Mouse (Mus musculus): ENCODE results near the gene Tmub2.
A peak's percentile ranks its signal among the peaks of the same experiment; 100 is the strongest.
"Not testable (repeated sequence)": the region's sequence is repeated elsewhere in the genome, so short reads cannot be mapped to it uniquely, and the experiment has no call there.

Tmub2 gene

DNA sequence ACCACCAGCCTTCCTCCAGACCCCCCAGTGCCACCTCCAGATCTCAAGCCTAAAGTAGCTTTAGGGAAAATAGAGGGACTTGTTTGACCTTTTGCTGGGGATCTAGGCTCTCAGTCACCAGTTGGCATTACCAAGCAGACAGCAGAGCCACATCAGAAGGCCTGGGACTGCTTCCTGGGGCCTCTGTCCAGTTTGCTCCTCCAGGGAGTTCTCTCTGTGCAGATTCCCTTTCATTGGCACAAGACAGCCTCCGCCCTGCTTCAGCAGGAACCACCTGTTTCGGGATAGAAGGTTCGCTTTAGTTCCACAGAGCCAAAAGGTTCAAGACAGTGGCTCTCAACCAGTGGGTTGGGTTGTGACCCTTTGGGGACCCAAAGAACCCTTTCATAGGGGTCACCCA is 5.1 kb upstream of the Tmub2 start:
- no peak for DNase-seq (ENCODE audit: low read depth)

DNA sequence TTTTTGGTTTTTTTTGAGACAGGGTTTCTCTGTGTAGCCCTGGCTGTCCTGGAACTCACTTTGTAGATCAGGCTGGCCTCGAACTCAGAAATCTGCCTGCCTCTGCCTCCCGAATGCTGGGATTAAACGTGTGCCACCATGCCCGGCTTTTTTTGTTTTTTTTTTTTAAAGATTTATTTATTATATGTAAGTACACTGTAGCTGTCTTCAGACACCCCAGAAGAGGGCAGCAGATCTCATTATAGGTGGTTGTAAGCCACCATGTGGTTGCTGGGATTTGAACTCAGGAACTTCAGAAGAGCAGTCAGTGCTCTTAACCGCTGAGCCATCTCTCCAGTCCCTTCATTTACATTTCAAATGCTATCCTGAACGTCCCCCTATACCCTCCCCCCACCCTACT is 4.5 kb upstream of the Tmub2 start:
- DNase-seq (ENCODE audit: low read depth): not testable (repeated sequence)

DNA sequence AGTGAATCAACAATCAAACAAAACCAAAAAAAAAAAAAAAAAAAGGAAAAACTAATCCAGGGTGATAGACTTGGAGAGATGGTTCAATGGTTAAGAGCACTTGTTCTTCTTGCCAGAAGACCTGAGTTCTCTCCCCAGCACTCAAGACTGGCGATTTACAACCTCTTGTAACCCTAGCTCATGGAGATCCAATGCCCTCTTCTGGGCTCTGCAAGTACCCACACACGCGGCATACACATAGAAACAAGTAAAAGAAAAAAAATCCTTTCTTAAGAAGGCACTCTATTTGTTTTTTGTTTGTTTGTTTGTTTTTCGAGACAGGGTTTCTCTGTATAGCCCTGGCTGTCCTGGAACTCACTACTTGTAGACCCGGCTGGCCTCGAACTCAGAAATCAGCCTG is 809 bp upstream of the Tmub2 start:
- no peak for DNase-seq (ENCODE audit: low read depth)

DNA sequence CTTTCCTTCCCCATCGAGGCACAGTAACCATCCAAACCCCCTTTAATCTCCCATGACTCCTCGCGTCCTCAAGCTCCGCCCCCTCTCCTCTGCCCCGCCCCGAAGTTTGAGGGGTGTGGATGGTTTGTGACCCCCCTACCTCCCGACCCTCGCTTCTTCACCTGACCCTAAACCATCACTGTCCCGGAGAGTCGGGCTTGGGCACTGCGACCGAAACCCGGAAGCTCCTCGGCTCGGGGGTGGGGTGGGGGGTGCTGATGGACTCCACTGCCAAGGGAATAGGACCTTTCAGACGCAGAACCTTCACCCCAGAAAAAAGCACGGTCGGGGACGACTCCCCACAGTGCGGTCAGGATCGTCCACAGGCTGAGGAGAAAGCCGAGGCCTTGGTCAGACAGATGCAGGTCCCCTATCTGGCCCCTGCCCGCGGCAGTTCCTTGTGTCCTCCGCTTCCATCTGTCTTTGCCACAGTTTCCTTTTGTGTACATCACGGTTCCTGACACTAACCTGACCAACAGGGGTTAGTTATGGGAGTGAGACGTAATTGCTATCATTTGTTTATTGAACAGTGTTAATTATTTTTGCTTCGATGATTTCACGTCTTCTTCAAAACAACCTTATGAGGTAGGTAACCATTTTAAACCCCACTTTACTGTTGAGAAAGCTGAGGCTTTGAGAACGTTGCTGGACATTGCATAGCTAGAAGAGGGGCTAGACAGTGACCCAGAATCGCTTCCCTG is 534 bp downstream of the Tmub2 start:
- DNase-seq (ENCODE audit: low read depth): no peak

DNA sequence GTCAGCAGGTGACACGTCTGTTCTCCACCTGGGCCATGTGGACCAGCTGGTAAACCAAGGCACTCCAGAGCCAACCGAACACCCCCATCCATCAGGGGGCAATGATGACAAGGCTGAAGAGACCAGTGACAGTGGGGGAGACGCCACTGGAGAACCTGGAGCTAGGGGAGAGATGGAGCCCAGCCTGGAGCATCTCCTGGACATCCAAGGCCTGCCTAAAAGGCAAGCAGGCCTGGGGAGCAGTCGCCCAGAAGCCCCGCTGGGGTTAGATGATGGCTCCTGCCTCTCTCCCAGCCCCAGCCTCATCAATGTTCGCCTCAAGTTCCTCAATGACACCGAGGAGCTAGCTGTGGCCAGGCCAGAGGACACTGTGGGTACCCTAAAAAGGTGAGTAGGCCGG is 2.8 kb downstream of the Tmub2 start:
- no peak for DNase-seq (ENCODE audit: low read depth)

DNA sequence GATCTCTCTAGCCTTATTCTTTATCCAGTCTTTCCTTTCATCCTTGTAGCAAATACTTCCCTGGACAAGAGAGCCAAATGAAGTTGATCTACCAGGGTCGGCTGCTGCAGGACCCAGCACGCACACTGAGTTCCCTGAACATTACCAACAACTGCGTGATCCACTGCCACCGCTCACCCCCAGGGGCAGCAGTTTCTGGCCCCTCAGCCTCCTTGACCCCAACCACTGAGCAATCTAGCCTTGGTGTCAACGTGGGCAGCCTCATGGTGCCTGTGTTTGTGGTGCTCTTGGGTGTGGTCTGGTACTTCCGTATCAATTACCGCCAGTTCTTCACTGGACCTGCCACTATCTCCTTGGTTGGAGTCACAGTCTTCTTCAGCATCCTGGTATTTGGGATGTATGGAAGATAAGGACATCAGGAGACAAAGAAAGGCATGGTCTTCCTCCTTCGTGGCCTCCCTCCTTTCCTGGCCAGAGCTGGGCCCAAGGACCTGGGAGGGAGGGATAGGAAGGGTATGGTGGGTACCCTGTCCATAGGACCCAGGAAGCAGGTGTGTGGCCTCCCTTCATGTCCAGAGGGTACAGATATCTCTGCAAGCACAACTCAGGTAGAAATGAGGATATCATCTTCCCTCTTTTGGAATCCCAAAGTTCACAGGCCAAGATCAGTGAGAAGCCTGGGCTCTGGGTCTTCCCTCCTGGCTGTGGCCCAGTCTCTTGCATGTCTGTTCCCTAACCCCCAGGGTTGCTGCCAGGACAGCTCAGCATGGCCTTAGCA is 3.5 kb downstream of the Tmub2 start:
- DNase-seq (ENCODE audit: low read depth): no peak

DNA sequence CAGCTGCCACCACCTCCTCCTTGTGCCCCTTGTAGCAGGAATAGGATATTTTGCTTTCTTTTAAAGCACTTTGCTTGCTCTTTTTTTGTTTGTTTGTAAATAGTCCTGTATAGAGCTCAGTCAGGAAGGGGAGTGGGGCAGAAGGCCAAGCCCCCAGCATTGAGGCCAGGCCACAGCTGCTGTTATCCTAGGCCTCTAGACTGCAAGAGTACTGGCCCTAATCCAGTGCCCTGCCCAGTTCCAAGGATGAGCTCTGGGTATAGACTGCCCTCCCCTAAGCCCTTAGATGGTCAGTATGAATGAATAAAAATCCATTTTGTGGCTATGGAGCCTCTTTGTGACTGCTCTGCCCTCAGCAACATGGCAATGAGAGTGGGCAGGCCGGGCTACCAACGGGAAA is 4.2 kb downstream of the Tmub2 start:
- no peak for DNase-seq (ENCODE audit: low read depth)

DNA sequence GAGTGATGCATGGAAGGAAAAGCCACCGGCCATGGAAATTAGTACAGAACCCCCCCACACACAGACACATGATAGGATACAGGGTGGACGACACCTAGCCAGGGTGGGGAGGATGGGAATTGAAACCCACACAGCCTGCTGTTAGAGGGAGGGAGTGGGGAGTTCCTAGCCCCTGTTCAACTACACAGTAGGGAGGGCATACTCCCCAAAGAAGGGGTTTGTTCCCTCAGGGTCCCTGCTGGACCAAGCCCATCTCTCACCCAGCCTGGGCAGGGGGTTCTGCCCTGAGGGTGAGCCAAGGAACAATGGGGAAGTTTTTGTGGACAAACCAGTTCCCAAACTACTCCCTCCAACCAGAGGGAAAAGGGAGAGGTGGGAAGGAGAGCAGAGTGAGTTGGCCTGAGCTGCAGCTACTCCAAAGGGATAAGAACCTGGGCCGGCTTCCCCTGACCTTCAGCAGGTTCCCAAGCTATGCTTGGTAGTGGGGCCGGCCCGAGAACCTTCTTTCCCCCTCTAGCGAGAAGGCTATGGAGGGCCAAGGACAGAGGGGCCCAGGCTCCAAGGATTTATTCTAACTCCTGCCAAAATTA is 4.9 kb downstream of the Tmub2 start:
- no peak for DNase-seq (ENCODE audit: low read depth)

DNA sequence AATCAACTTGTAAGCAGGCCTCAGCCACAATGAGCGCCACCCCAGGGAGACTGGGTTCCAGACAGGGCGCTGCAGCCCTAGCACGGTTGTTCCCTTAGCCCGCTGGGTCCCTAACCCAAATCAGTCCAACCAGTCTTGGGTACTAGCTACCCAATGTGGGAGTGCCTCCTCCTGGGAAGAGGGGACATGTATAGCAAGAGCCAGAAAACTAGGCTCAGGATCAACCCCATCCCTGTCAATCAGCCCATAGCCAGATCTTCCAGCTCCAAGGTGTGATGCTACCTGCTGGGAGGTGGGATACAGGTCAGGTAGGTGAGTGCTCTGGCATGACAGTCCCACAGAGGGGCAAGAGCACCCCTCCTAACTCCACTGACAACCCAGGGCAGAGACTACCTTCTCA is 5.4 kb downstream of the Tmub2 start:
- no peak for DNase-seq (ENCODE audit: low read depth)

DNA sequence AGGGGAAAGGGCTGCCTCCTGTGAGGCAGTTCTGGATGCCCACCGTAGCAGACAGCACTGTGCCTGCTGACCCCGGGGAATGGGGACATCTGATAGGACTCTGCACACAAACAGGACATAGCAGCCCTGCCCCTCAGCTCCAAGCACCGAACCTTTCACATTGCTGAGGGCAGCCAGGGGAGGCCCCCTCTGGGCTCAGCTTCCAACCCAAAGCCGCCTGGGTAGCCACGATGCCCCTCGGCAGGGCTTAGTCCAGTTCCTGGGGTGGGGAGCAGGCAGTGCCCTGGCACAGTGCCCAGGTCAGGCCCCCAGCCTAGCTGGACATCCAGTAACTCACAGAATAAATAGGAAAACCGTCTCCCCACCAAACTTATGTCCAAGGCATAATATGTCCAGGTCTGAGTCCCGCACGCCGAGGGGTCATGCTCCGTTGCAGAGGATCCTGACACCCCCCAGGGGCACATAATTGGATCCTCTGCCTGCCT is 6.4 kb downstream of the Tmub2 start:
- no peak for DNase-seq (ENCODE audit: low read depth)

DNA sequence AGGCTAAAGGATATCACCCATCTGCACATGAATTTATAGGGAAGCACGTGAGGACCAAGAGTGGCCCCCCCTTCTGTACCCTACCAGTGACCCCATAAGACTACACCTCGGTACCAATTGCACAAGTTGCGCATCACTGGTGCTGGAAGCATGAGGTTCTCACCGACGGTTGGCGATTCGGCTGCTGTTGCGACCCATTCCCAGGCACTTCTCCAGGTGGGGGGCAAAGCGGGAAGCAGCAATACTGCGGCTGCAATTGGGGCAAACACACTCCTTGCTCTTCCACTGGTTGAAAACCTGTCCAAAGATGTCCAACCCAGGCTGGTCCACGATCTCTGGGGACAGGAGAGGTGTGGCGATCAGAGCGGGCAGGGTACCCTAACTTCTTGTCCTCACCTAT is 9.2 kb downstream of the Tmub2 start:
- no peak for DNase-seq (ENCODE audit: low read depth)

DNA sequence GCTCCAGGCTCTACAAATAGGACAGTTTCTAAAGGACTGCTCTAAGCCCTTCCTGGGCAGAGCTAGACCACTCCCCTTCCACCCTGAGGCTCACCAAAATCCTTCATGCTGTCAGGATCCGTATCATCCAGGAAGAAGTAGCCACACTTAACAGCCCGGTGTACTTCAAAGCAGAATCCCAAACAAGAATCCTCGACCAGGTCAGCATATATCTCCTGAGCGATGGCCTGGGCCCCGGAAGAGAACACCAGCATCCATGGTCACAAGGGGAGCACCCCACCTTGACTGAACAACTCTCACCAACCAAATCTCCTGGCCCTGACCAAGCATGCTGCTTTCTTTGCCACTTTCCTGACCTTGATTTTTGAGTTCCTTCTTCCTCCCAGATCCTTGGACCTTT is 9.7 kb downstream of the Tmub2 start:
- no peak for DNase-seq (ENCODE audit: low read depth)

DNA sequence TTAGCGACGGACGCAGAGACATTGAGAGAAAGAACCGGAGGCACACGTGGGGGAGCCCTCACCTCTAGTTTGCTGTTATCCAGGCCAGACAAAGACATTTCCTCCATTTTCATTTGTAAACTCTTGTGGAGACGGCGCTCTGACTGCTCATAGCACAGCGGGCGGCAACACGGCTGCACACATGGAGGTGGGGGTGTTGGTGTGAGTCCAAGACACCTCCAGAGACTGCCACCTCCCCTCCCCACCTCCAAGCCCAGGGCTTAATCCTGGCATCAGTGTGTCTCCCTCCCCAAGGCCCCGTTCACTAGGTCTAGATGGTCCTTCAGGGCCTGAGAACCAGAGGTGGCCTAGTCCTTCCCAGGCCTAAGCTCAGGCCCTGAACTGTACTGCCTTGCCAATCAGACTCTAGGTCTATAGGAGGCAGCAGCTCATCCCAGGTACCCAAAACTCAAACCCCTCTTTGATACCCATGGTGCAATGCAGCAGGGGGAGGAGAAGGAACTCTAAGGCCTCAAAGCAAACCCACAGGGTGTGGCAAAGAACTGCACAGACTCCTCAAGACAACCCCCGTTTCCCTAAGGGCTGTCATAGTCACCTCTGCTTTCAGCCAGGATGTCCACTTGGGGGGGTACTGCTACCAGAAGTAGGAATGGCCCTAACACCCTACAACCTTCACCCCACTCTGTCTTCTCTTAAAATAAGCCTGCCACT is 10.3 kb downstream of the Tmub2 start:
- no peak for DNase-seq (ENCODE audit: low read depth)

DNA sequence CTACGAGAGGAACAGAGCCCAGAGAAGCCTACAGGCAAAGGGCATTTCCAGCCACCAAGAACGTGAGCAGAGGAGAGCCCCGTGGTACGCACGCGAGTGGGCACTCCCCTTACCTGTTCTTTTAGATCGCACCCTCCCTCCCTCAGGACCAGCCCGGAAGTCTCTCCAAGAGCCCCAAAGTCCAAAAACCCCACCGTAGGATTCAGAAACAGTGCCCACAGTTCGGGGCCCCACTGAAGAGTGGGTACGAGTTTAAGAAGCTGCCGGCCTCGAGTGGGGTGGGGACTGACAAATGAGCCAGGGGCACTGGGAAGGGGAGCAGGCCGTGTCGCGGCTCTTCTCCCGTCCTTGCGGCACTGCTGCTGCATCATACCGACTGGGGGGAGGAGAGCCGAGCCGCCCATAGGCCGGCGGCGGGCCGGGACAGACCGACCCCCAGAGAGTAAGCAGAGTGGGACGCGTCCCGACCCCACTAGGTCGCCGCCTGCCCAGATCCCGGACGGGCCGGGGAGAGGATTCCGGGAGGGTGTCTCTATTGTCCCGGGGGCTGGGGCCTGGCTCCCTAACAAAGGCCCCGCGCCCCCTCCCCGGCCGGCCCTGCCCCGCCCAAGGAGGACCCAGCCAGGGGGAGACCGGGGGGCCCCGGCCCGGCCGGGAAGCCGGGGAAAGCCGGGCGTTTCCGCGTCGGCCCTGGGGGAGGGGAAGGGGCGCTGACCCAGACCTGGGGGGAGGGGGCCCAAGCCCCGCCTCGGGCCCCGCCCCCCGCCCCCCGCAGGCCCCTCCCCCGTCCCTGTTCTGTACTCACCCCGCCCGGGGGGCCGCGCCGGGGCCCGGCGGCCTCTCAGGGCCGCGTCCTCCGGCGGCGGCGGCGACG is 11.1 kb downstream of the Tmub2 start:
- DNase-seq (ENCODE audit: low read depth): no peak

DNA sequence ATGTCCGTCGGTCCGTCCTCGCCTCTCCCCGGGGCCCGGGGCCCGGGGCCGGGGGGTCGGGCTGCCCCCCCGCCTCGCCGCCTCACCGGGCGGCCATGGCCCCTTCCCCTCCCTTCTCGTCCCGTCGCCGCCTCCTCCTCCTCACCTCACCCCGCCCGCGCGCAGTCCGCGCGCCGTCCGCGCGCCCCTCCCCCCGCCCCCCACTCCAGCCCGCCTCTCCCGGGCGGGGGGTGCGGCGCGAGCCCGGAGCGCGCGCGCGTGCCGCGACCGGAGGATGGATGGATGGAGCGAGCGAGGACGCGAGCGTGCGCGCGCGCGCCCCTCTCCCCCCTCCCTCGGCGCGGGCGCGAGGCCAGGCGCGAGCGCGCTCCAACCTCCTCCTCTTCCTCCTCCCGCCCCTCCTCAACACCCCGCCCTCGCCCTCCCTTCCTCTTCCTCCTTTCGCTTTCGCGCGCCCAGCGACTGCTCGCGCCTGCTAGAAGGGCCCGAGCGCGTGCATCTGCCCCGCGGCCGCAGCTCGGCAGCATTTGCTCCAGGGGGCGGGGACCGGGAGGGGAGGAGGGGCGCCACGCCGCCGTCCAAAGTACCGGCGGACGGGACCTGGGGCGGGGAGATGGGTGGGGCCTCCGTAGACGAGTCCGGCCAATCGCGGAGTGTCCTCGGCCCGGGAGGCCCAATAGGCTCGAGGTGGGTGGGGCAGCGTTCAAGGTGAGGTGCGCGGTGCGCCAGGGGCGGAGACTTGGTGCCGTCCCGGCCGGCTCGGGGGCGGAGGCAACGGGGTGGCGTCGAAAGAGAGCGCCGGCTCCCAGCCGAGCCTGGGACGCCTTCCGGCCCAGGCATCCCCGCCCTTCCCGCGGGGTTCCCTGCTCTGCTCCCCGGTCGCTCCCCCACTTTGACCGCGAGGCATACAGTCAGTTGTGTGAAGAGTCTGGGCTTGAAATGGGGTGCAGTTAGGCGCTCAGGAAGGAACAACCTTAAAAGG is 12.1 kb downstream of the Tmub2 start, which contains the start of gene Atxn7l3:
Atxn7l3 (minus strand) TSS at position 141 of the 982 bp plus-strand sequence.
- DNase-seq (ENCODE audit: low read depth): peak; percentile 97

DNA sequence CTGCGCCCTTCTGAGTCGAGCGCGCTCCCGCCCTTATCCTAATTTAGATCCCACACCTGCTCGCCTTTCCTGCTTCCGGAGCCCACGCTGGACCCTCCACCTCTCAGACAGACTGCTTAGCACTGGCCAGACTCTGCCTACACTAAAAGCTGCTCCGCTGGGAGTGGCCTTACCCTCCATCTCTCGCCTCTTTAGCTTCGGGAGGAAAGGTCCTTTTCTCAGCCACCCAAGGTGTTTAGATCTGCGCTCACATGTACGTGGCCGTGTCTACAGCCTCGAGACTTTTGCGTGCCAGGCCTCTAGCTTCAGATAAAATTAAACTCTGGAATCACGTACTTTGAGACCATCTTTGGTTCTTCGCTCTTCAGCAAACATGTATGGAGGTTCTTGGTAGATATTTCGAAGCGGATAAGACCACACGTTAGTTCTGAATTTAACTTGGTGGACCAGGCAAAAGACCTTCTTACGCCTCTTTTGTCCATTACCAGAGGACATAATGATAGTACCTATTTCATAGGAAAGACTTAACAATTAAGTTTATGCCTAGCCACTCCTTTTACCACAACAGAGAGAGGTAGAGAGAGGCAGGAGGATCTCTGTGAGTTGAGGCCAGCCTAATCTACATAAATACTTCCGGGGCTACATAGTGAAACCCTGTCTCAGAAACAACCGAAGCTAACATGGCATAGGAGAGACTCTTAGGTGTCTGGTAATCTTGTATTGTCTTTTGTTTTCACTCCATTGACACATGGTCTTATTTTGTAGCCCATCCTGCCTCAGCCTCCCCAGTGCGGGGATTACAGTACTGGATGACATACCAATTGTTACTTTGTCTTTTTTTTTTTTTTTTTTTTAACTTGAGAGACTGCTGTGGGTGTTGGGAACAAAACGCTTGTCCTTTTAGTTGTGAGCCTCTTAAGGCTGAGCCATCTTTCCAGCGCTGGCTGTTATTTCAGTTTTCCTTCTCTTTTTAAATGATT is 13.1 kb downstream of the Tmub2 start:
- no peak for DNase-seq (ENCODE audit: low read depth)

DNA sequence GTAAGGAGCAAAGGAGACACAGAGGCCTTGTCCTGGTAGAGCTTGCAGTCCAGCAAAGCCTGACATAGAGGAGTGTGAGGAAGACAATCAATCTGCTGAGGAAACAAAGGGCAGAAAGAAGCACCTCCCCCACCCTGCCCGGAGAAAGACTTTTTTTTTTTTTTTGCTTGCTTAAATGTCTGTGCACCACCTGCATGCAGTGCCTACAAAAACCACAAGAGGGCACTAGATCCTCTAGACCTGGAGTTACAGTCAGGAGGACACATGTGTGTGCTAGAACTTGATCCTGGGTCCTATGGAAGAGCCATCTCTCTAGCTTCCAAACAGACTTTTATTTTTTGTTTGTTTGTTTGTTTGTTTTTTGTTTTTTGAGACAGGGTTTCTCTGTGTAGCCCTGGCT is 15.1 kb downstream of the Tmub2 start:
- DNase-seq (ENCODE audit: low read depth): peak; percentile 86

DNA sequence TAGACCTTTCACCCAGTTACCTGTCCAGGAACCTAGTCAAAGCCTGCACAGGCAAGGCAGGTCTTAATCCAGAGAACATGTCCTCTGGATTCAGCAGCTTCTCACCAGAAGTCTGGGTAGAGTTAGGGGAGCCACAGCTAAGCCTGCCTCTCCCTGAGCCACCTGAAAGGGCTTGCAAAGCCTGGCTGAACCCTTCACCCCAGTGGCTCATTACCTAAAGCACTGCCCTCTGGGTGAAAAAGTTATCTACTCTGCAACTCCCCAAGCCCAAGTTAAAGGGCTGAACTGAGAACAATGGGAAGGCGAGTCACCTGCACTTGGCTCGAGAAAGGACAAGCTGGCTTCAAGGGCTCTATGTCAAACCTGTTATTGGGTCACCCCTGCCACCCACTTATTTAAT is 19.4 kb downstream of the Tmub2 start:
- DNase-seq (ENCODE audit: low read depth): no peak

DNA sequence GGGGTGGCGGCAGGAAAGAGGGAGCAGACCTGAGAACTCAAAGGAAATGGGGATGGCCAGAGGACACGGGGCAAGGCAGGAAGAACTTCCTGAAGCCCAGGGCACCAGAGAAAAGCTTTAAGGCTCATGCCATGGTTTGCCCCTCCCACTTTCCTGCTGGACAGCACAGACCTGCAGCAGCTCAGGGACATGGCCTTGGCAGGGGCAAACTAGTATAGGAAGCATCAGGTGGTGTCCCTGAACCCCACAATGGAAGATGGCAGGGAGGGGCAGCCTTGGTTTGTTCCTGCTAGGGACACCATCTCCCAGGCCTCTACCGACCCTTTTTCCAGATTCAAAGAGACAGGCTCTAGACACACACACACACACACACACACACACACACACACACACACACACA is 20.6 kb downstream of the Tmub2 start:
- DNase-seq (ENCODE audit: low read depth): no peak

Measured in c-Kit-positive CD71-positive TER-119-negative erythroid progenitor cells, embryonic 14.5 days (primary cell).